Mouse (Mus musculus): ENCODE data around the gene Slc22a20. TPM values are rescaled to one million over a fixed set of nuclear protein-coding genes. Genes with fewer than 3 reads are reported as not detected.

Slc22a20 gene
- total and polyA plus RNA-seq, 2 experiments from 2014 or later: not detected

DNA sequence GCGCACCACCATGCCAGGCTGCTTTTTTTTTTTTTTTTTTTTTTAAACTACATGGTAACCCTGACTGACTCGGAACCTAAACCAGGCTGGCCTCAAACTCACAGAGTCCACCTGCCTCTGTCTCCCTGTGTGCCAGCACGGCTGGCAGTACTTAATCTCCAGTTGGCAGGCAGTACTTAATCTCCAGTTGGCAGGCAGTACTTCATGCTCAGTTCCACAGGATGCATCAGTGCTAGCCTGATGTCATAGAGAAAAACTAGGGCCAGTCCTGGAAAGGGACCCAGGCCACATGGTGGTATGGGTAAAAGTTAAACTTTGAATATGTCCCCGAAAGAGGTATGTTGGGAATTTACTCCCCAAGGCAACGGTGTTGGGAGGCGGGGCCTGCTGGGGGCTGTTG, 57.8 kb downstream of the Slc22a20 start:
- H3K4me1 ChIP-seq (ENCODE audit: control insufficient read depth, insufficient read depth): peaks cover 9% of the 10 kb centered on the region; the same call in 1 of the 2 replicates
- WGBS: 70% methylated on average over 6 of the region's 6 CpGs
- H3K4me3 ChIP-seq (ENCODE audit: low read depth, low read length): no peak overlapping the region
- no peaks in the 10 kb centered on the region for H3K27me3 ChIP-seq (ENCODE audit: control insufficient read depth, insufficient read depth, low read length)
- no peak overlapping the region for H3K9ac ChIP-seq (replicated peaks; ENCODE audit: low read depth, low read length)
- DNase-seq (ENCODE audit: low spot score): no peak
- no peak overlapping the region for H3K4me2 ChIP-seq (ENCODE audit: low read depth, low read length)
- H3K27ac ChIP-seq (ENCODE audit: low read depth): no peak overlapping the region
- TF ChIP-seq CTCF (IDR thresholded peaks at IDR 0.05; ENCODE audit: low read depth) (no peak), EP300 (IDR thresholded peaks at IDR 0.05; ENCODE audit: low read depth) (no peak)
- no peak for ATAC-seq (ENCODE audit: insufficient read depth, low read depth)
- no peaks in the 10 kb centered on the region for H3K9me3 ChIP-seq (replicated peaks; ENCODE audit: control insufficient read depth, low read length)
- H3K36me3 ChIP-seq (replicated peaks; ENCODE audit: control insufficient read depth, insufficient read depth, low read length): no peaks in the 10 kb centered on the region

DNA sequence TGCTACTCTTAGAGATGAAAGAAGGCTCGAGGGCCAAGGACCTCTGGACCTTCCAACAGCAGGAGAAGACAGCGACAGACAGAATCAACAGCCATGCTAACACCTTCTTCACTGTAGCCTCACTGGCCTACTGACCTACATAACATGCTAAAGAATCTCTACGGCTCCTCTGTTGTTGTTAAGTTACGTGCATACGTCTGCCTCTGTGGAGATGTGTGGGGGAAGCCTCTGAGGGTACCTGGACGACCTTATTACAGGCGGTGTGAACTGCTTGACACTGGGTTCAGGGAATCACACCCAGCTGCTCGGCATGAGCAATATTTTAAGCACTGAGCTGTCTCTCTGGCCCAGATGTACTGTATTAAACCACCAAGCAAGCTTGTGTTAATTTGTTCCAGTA, 58.4 kb downstream of the Slc22a20 start:
- 83% methylated on average over 8 of the region's 8 CpGs for WGBS
- Histone ChIP-seq H3K27ac (ENCODE audit: low read depth) (no peak overlapping the region; the same call in 1 of the 2 replicates), H3K9ac (replicated peaks; ENCODE audit: low read depth, low read length) (no peak overlapping the region), H3K4me1 (ENCODE audit: control insufficient read depth, insufficient read depth) (peaks cover 9% of the 10 kb centered on the region; the same call in 1 of the 2 replicates), H3K4me2 (ENCODE audit: low read depth, low read length) (no peak overlapping the region), H3K36me3 (replicated peaks; ENCODE audit: control insufficient read depth, insufficient read depth, low read length) (no peaks in the 10 kb centered on the region), H3K9me3 (replicated peaks; ENCODE audit: control insufficient read depth, low read length) (no peaks in the 10 kb centered on the region), H3K4me3 (ENCODE audit: low read depth, low read length) (no peak overlapping the region), H3K27me3 (ENCODE audit: control insufficient read depth, insufficient read depth, low read length) (no peaks in the 10 kb centered on the region)
- DNase-seq (ENCODE audit: low spot score) (no peak), ATAC-seq (ENCODE audit: insufficient read depth, low read depth) (no peak)
- TF ChIP-seq EP300 (IDR thresholded peaks at IDR 0.05; ENCODE audit: low read depth) (no peak), CTCF (IDR thresholded peaks at IDR 0.05; ENCODE audit: low read depth) (no peak)

DNA sequence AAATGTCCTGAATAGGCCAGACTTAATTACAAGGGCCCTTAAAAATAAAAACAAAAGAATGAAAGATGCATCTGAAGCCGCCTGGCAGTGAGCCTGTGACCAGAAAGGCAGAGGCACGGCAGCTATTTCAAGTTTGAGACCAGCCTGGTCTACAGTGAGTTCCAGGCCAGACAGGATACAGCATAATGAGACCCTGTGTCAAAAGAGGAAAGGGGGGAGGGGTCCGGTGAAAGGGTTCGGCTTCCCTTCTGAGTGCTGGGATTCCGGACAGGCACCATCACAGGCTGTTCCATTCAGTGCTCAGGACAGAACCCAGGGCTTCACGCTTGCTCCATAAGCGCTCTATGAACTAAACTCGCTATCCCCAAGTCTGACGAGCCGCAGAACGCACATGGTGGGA, 58.9 kb downstream of the Slc22a20 start:
- Histone ChIP-seq H3K9ac (replicated peaks; ENCODE audit: low read depth, low read length) (no peak overlapping the region), H3K36me3 (replicated peaks; ENCODE audit: control insufficient read depth, insufficient read depth, low read length) (no peaks in the 10 kb centered on the region), H3K27me3 (ENCODE audit: control insufficient read depth, insufficient read depth, low read length) (no peaks in the 10 kb centered on the region), H3K4me3 (ENCODE audit: low read depth, low read length) (no peak overlapping the region), H3K4me1 (ENCODE audit: control insufficient read depth, insufficient read depth) (peaks cover 9% of the 10 kb centered on the region; the same call in 1 of the 2 replicates), H3K27ac (ENCODE audit: low read depth) (no peak overlapping the region; the same call in 1 of the 2 replicates), H3K9me3 (replicated peaks; ENCODE audit: control insufficient read depth, low read length) (no peaks in the 10 kb centered on the region), H3K4me2 (ENCODE audit: low read depth, low read length) (no peak overlapping the region)
- ATAC-seq (ENCODE audit: insufficient read depth, low read depth) (no peak), DNase-seq (ENCODE audit: low spot score) (no peak)
- TF ChIP-seq EP300 (IDR thresholded peaks at IDR 0.05; ENCODE audit: low read depth): no peak
- no peak for TF ChIP-seq CTCF (IDR thresholded peaks at IDR 0.05; ENCODE audit: low read depth)
- WGBS: 73% methylated on average over 11 of the region's 11 CpGs

DNA sequence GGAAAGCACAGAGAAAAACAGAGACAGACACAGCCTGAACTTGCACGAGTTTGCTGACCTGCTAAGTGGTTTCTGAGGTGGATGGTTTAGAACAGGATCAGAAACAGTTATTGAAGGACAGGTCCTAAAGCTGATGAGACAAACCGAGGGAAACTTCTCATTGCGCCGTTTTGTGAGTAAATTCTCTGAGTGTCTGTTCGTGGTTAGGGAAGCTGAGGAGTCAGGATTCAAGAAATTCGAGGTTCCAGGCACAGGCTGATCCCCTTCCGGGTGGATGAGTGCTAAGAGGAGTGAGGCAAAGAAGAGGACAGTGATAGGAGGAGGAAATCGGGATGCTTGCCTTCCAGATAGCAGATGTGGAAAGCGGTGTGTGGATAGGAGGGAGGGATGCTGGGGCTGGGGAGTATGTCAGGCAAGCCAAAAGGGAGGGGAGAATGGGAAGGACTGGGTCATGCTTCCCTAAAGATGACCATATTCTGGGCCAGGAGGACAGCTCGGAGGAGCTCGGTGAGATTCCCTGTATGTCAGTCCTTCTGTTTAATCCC, 60.6 kb downstream of the Slc22a20 start:
- H3K27ac ChIP-seq (ENCODE audit: low read depth): peak overlapping the region; percentile 89
- peak overlapping the region; percentile 60 for H3K4me3 ChIP-seq (ENCODE audit: low read depth, low read length)
- ATAC-seq (ENCODE audit: insufficient read depth, low read depth) (no peak), DNase-seq (ENCODE audit: low spot score) (no peak)
- H3K4me1 ChIP-seq (ENCODE audit: control insufficient read depth, insufficient read depth): peaks cover 13% of the 10 kb centered on the region; the same call in 1 of the 2 replicates
- no peaks in the 10 kb centered on the region for H3K9me3 ChIP-seq (replicated peaks; ENCODE audit: control insufficient read depth, low read length)
- no peaks in the 10 kb centered on the region for H3K36me3 ChIP-seq (replicated peaks; ENCODE audit: control insufficient read depth, insufficient read depth, low read length)
- H3K4me2 ChIP-seq (ENCODE audit: low read depth, low read length): peak overlapping the region; percentile 87
- TF ChIP-seq CTCF (IDR thresholded peaks at IDR 0.05; ENCODE audit: low read depth) (no peak), EP300 (IDR thresholded peaks at IDR 0.05; ENCODE audit: low read depth) (no peak)
- H3K27me3 ChIP-seq (ENCODE audit: control insufficient read depth, insufficient read depth, low read length): no peaks in the 10 kb centered on the region
- WGBS: 19% methylated on average over 11 of the region's 11 CpGs
- H3K9ac ChIP-seq (replicated peaks; ENCODE audit: low read depth, low read length): peak overlapping the region; percentile 55; the same call in 1 of the 2 replicates

DNA sequence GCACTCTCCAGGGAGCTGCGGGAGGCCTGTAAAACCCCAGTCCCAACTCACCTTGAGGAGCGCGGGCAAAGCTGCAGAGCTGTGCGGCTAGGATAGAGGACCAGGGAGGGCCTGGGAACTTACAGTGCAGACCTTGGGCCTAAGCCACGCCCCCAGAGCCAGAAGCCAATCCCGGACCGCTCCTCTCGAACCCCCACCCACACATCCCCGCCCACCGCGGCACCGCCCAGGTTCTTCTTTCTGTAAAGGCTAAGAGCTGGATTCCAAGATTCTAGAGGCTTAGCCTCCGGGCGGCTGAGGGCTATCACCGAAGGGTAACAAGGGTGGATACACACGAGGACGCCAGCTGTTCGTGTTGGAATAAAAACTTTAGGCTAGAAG, 61.2 kb downstream of the Slc22a20 start, which contains the start of gene Cdc42ep2:
Gene Cdc42ep2 (minus strand): TSS at position 104 of the 381 bp plus-strand sequence.
- under 1% methylated on average over 18 of the region's 18 CpGs for WGBS
- Histone ChIP-seq H3K4me2 (ENCODE audit: low read depth, low read length) (peak within 1 kb of the TSS; percentile 87), H3K36me3 (replicated peaks; ENCODE audit: control insufficient read depth, insufficient read depth, low read length) (no peaks in the 10 kb centered on the region), H3K27me3 (ENCODE audit: control insufficient read depth, insufficient read depth, low read length) (no peaks in the 10 kb centered on the region), H3K4me1 (ENCODE audit: control insufficient read depth, insufficient read depth) (peaks cover 13% of the 10 kb centered on the region; the same call in 1 of the 2 replicates), H3K4me3 (ENCODE audit: low read depth, low read length) (peak within 1 kb of the TSS; percentile 60), H3K27ac (ENCODE audit: low read depth) (peak within 1 kb of the TSS; percentile 89), H3K9me3 (replicated peaks; ENCODE audit: control insufficient read depth, low read length) (no peaks in the 10 kb centered on the region), H3K9ac (replicated peaks; ENCODE audit: low read depth, low read length) (peak within 1 kb of the TSS; percentile 55)
- DNase-seq (ENCODE audit: low spot score) (peak; percentile 96), ATAC-seq (ENCODE audit: insufficient read depth, low read depth) (peak; percentile 88)
- no peak for TF ChIP-seq EP300 (IDR thresholded peaks at IDR 0.05; ENCODE audit: low read depth)
- TF ChIP-seq CTCF (IDR thresholded peaks at IDR 0.05; ENCODE audit: low read depth): no peak

Data from heart, postnatal 0 days (tissue).